Mouse (Mus musculus) left cerebral cortex, adult 2 months (tissue): ENCODE measurements around the gene BC051019. TPM values are rescaled to one million over a fixed set of nuclear protein-coding genes. Genes with fewer than 3 reads are reported as not detected.

Experiments
- DNase-seq, 2 experiments: peaks; one replicate each; pipeline ENCODE4 v3.0.0; 2021 to 2022; ENCODE audit warnings: low spot score in 2 of 2, mixed read lengths in 1 of 2; ENCODE audit errors: extremely low spot score in 1 of 2
- H3K27ac ChIP-seq: fragments of 200-600 bp; 2 replicates; pipeline ENCODE4 v1.8.1; 2022
- H3K4me3 ChIP-seq: fragments of 200-600 bp; 2 replicates; pipeline ENCODE4 v1.8.1; 2022
- CTCF ChIP-seq: fragments of 200-600 bp; IDR thresholded peaks from 2 replicates; pipeline ENCODE4 v1.8.1; 2022; ENCODE audit warnings: antibody characterized with exemption, mild to moderate bottlenecking, moderate library complexity
- intact Hi-C: fragments of 180-260 bp; cut with DNase I; formaldehyde crosslinking; loops from one replicate; pipeline ENCODE4 v1.15.1; 2025
- total RNA-seq, 2 experiments: library from RNA; stranded (reverse); gene quantifications; 2 replicates each; pipeline ENCODE4 v1.2.3; 2021

BC051019 gene
- total RNA-seq, 2 experiments from 2014 or later = not detected

DNA sequence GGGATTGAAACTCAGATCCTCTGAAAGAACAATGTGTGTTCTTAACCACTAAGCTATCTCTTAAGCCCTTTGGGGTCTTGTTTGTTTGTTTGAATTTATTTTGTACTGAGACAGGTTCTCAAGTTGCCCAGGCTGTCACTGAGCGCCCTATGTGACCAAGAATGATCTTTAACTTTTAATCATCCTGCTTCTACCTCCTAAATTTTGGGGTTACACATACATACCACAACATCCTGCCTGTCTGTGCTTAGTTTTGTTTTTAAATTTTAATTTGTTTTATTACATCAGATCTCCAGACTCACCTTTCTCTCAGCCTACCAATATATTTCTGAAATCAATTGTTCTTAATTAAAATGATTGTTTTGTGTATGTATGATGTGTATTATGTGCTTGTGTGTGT lies 17.4 kb upstream of the BC051019 start:
- H3K27ac ChIP-seq = no peak overlapping the region
- DNase-seq = no peak
- intact Hi-C loops = no loop called here
- no peak overlapping the region for H3K4me3 ChIP-seq
- TF ChIP-seq CTCF = no peak

DNA sequence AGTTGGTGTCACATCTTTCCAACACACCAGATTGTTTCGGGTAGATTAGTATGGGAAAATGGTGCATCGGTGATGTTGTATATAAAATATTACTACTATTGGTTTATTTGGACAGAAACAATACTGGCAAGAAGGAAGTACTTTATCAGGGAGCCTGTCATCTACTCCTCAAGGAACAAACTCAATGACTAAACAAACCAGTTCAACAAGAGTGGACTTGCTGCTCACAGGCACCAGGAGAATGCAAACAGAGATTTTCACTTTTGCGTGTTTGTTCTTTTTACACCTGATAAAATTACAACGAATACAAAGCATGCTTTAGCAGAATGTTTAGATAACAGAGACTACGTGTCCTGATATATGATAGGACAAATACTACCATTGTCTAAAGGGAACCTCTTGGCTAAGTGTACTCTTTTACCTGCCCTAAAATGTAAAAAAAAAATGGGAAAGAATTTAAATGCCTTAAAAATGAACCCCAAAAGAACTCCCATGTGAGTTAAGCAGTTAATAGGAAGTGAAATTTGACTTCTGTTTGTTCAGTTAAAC lies 16.2 kb upstream of the BC051019 start:
- intact Hi-C loops = no loop called here
- TF ChIP-seq CTCF = no peak
- DNase-seq = no peak
- Histone ChIP-seq H3K27ac (no peak overlapping the region), H3K4me3 (no peak overlapping the region)

DNA sequence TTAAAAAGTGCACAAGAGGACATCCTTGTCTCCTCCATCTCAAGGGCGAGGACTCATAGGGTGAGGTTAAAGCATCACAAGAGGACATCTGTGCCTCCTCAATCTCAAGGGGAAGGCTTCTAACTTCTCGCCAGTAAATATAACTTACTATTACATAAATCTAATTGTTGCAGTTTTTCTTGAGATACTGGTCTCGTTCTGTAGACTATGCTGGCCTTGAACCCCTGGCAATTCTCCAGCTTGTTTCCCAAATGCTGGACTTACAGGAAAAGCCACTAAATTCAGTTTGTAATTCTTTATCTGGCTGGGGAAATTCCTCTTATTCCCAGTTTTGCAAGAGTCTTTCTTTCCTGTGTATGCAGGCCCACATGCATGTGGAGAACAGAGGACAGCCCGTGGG lies 11.2 kb upstream of the BC051019 start:
- no peak overlapping the region for H3K4me3 ChIP-seq
- no peak for TF ChIP-seq CTCF
- intact Hi-C loops = no loop called here

DNA sequence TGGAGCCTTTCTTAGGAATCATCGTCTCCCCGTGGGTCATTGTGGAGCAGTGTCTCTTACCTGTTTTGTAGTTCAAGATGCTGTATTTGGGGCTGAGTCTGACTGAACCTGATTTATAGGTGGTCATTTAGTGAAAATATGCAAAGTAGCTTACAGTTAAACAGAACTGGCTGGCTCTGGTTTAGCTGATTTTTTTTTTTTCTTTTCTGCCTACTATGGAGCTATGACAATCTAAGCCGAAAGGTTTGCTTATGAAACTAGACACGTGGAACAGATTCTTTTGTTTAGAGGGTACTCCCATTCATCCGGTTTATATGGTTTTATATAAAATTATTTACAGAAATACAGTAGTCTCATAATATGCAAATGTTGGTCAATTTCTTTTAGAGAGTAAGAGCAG lies 8.0 kb upstream of the BC051019 start, which contains the start of gene Ascl3:
Ascl3 (minus strand) TSS at position 101 of the 400 bp plus-strand sequence.
- intact Hi-C loops = no loop called here
- no peak for DNase-seq
- H3K4me3 ChIP-seq = no peak within 1 kb of the TSS
- no peak for TF ChIP-seq CTCF
- H3K27ac ChIP-seq = no peak within 1 kb of the TSS

More for the DNA sequence above, 11.2 kb upstream of the BC051019 start:
- H3K27ac ChIP-seq = no peak overlapping the region
- no peak for DNase-seq

DNA sequence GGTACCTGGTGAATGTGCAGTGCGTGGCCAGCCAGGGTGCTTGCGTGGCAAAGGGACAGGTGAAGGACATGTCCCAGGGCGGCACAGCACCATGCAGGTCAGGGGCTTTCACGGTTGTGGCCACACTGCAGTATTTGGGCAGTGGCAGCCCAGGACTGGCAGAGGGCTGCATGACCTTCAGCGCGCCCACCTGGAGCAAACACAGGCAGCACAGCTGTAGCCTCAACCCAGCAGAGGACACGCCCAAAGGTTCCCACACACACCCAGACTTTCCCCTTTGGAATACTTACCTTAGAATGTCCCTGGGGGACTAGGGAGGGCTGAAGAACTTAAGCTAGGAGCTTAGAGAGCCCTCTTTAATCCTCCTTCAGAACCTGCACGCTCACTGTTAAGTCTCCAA lies 536 bp downstream of the BC051019 start:
- Histone ChIP-seq H3K4me3 (no peak overlapping the region), H3K27ac (no peak overlapping the region)
- no peak for DNase-seq
- intact Hi-C loops = no loop called here
- TF ChIP-seq CTCF = no peak

DNA sequence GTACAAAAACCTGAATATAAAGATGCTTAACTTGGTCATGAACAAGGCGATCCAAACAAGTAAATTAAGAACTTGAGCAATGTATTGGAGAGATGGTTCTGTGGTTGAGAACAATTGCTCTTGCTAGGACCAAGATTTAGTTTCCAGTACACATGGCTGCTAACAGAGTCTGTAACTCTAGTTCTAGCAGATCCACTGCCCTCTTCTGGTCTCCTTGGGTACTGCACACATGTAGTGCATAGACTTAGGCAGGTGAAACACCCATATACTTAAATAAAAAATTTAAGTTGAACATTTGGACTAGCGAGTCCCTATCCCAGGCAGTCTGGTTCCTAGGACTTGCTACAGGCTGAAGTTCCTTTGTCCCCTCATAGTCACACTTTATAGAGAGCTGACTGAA lies 1.0 kb downstream of the BC051019 start:
- intact Hi-C loops = no loop called here
- DNase-seq = no peak
- Histone ChIP-seq H3K4me3 (no peak overlapping the region), H3K27ac (no peak overlapping the region)
- TF ChIP-seq CTCF = peak; percentile 16

DNA sequence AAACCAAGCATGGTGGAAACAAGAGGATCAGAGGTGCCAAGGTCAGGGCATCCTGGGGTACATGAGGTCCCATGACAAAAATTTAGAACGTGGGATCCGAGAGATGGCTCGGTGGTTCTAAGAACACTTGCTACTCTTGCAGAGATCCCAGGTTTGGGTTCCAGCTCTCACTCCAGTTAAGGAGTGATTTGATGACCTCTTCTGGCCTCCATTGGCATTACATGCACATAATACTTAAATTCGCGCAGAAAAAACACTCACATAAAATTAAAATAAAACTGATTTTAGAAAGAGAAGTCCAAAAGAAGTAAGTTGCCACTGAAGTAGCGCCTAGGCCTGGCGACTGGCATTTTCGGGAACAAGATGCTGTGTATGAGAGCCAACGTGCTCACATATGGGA lies 4.4 kb downstream of the BC051019 start:
- no peak overlapping the region for H3K4me3 ChIP-seq
- intact Hi-C loops = loop anchor here (2.0 kb wide), 1 partner anchor 190 kb away; no protein-coding TSS in a partner anchor
- DNase-seq = peak in 1 of 2 experiments; percentile 24
- TF ChIP-seq CTCF = peak; percentile 74
- H3K27ac ChIP-seq = no peak overlapping the region

DNA sequence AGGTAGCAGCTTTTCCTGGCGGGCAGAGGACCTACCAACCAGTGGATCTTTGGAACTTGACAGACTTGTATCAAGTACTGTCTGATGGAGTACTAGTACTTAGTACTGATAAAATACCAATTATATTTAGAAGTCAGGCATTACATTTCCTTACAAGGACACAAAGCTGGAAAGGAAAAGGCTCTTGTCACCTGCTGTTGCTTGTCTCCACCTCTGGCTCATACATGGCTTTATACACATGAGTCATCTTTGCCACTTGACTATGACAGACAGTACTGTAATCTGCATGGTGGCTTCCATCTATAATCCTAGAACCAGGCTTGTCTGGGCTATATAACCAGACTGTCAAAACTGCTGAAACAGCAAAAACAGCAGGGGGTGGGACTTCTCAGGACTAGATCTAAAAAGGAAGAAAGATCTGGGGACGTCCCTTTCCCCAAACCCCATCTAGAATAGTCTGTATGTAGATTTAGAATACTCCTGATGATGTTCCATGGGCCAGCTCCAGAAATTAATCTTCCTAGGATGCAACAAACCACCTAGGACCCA lies 10.1 kb downstream of the BC051019 start:
- no peak for DNase-seq
- no peak for TF ChIP-seq CTCF
- intact Hi-C loops = no loop called here
- no peak overlapping the region for H3K27ac ChIP-seq
- H3K4me3 ChIP-seq = no peak overlapping the region

DNA sequence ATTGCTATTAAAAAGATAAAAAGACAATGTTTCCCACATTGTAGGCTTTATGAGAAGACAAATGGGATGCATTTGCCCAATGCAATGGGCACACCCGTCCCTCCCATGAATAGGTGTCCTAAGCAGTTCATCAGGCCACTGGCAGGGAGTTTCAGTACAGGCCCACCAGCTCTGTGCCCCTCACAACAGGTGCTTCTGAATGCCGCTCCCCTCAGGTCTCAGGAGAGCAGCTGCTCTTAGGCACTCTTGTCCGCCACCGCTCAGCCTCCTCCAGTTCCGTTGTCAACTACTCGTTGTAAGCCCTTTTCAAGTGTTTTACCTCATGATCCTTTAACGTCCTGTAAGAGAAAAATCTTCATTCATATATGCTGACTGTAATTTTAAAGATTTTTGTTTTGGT lies 11.5 kb downstream of the BC051019 start:
- DNase-seq = no peak
- intact Hi-C loops = no loop called here
- Histone ChIP-seq H3K27ac (no peak overlapping the region), H3K4me3 (no peak overlapping the region)
- TF ChIP-seq CTCF = no peak

DNA sequence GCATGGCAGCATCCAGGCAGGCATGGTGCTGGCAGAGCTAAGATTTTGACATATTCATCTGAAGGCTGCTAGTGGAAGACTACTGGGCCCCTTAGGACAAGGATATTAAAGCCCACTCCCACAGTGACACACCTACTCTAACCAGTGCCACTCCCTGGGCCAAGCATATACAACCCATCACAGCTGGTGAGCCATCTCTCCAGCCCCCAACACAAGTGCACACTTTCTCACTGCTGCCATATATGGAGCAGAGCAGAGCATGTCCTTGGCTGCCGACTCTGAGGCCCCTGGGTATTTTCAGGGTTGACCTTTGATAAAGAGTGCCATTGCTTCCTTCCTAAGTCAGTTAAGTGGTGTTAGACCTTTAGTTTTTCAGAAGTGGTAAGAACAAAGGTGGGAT lies 13.6 kb downstream of the BC051019 start:
- intact Hi-C loops = no loop called here
- DNase-seq = no peak
- H3K27ac ChIP-seq = no peak overlapping the region; the same call in 1 of the 2 replicates
- no peak for TF ChIP-seq CTCF
- H3K4me3 ChIP-seq = no peak overlapping the region

DNA sequence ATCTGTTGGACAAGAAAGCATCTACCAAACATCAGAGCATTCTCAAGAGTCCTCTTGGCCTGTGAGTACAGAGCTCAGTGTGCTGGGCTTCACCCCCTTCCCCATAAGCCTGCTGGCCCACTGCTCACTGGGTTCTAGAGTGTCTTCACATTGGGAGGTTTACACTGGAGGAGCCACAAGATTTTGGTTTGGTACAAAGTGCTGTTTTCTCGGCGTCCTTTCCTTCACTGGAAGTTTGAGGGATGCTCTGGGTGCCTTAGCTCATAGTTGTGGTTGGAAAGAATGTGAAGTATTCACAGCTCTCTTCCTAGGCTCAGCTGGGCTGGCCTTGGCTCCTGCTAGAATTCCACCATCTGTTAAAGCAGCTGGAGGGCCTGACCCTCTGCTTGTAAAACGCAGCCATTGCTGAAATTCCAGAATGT lies 14.7 kb downstream of the BC051019 start:
- H3K4me3 ChIP-seq = no peak overlapping the region
- no peak for TF ChIP-seq CTCF
- intact Hi-C loops = loop anchor here (5.0 kb wide), 1 partner anchor 183 kb away; no protein-coding TSS in a partner anchor
- no peak overlapping the region for H3K27ac ChIP-seq
- no peak for DNase-seq

DNA sequence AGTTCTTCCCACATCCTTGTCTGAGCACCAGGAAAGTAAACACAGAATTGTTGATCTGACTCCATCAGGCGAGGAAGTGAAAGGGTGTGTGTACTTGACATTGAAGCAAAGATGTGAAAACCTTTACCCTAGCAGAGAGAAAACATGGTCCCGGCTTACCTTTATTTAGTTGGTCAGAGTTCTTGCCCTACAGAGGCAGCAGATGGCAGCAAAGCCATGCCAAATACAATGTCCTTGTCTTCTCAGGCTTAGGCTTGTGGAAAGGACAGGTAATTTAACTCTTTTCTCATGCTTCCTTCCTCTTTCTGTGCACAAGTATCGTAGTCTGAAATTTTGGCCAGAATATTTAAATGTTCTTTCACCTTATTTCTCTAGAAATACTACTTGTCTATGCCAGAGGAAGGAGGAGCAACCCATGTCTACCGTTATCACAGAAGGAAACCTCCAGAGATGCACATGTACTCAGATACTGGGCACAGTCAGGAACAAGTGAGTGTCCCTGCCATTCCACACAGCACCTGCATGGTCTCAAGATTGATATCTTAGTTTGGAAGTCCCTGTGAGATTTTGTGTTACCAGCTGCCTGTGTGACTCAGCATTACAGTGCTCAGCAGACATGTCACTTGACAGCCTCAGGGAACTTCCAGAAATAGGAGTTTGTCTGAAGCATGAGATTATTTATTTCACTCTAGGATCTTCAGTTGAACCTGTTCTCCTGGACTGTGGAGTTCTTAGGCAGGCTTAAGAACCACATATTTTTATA lies 16.4 kb downstream of the BC051019 start:
- intact Hi-C loops = loop anchor here (2.0 to 5.0 kb wide), 2 partner anchors 34 to 185 kb away; no protein-coding TSS in a partner anchor
- DNase-seq = peak; percentile 25 to 34
- peak overlapping the region; percentile 58 for H3K27ac ChIP-seq
- peak; percentile 66 for TF ChIP-seq CTCF
- H3K4me3 ChIP-seq = no peak overlapping the region
